Mouse (Mus musculus) kidney, postnatal 36 days (tissue): Measurements from ENCODE around the gene Olfr1441.

Experiments used
- DNase-seq, 2 experiments: peaks; one replicate each; pipeline ENCODE4 v3.0.0; 2021 to 2022; ENCODE audit warnings: mixed read lengths in 2 of 2

The Olfr1441 gene

DNA sequence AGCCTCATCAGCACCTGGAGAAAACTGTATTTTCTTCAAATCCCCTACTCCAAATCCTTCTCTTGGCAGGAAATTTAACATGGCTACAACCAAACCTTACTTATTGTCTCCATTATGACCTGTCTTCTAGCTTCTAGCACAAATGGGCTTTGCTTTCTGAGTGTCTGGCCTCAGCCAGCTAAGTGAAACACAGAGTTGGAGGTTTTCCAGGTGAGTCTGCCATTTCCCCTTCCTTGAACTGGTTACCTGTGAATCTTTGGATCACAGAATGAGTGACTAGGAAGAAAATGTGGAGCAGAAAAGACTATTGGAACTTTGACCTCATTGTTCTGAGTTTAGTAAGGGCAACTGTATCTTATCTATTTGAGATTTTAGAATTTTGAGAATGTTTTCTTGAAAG lies at the start of gene Olfr1441:
Gene Olfr1441 (plus strand): TSS at position 73 of the 400 bp plus-strand sequence.
- peak; percentile 31 to 37 for DNase-seq

DNA sequence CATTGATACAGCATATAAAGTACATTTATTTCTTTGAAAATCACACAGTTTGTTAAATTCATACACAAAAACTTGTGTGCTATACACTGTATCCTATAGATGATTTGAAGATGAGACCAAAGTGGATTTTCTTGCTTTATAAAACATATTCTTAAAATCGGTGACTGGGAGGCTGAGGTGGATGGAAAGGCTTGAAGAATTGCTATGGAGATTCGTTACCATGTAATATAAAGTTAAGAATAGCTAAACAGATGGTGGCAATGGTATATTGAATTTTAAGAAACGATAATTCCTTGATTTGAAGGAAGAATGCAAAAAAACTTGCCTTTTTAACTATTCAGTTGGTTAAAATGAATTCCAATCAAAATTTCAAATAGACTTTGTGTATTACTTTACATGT lies 44.2 kb upstream of the Olfr1441 start:
- DNase-seq = no peak

DNA sequence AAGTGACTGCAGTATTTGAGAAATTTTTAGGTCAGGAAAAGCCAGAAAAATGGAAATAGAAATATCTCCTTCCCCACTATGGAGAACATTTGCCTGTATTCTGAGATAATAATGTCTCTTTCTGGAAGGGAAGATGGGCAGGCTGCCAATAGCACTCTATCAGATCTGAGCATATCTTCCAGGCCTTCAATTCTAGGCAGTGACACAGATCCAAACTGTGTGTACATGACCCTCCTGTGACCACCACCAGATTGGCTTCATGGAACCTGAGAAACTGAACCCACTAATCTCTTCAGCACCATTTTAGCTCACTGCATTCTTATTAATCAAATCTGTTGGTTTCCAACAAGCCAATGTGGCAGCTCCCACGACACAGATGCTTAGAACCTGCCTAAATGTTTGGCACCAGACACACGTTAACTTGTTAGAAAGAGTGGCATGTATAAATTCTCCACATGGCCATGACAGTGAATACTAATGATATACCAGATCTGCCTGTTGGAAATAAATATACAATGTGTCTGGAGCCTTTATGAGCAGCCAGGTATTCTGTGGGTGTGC lies 42.7 kb upstream of the Olfr1441 start:
- no peak for DNase-seq

DNA sequence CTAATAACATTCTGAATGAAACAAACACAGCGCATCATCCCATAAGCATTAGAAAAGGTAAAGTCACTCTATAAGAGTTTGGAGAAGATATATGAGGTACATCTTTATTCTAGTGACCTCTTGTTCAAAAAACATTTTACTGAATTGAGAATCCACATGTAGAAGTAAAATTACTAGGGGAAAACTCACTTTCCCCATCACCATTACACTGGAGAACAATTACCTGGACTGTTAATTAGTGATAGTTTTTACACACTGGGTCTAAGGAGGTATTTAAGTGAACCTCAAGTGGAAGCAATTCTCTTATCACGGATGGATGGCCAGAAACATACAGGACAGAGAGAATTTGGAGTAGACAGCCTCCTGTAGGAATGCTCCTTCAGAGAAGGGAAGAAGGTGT lies 30.3 kb upstream of the Olfr1441 start, which contains the start of gene Olfr1440:
Gene Olfr1440 (plus strand): TSS at position 301 of the 400 bp plus-strand sequence.
- no peak for DNase-seq

DNA sequence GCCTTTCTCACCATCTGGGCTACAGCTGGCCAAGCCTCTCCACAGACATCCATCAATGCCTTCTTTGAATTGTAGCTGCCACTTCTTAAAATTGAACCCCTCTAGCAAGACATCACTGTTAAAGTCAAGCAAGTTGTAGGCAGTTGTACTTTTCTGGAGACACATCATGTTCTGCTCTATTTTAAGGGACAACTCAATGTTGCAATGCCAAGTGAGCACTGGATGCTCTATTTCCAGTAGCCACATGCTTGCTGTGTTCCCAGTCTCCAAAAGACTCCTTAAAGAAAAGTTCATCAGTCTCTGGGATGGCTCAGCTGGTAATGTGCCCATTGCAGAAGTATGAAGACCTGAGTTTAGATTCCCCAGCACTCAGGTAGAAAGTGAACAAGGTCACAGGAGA lies 3.5 kb upstream of the Olfr1441 start:
- DNase-seq = no peak

DNA sequence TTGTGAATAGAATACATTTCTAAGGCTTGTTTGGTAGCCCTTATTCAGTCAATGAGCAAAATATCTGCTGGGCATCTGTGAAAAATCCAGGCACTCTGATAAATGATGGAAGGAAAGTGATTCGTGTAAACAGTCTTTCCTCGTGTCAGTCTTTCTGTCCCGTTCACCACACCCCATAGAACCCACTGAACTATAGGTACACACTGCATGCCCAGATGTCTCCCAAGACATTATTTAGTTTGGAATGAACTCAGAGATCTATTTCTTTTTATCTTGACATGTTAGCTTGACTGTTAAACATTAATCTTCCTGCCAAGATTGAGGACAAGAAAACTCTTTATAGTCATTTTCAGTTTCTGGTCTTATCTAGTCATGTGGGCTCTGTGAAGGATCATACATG lies 1.1 kb downstream of the Olfr1441 start:
- DNase-seq = no peak

DNA sequence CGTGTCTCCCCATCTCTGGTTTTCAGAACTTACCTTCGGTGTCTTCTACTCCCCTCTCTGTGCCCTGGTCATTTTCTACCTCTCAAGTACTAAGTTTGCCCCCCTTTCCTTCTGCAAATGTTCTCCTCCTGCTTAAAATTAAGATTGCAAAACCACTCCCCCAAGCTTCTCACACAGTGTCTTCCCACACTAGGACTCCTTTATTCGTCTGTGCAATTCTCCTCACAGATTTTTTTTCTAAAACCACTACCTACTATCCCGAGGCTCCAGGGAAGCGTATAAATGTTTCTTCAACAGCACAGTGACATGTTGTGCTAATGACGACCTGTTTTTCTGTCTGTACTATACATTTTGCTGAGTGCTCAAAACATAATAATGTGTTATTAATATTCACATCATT lies 3.3 kb downstream of the Olfr1441 start:
- DNase-seq = no peak

DNA sequence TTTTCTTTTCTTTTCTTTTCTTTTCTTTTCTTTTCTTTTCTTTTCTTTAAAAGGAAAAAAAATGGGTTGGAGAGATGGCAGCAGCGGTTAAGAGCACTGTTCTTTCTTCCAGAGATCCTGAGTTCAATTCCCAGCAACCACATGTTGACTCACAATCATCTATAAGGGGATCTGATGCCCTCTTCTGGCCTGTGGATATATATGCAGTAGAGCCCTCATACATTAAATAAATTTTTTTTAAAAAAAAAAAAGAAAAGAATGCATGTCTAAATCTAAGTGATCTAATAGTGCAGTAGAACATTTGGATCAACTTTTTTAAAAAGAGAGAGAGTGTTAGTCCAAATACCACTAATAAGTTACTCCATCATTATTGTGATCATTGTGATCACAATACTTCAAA lies 4.4 kb downstream of the Olfr1441 start:
- no peak for DNase-seq

DNA sequence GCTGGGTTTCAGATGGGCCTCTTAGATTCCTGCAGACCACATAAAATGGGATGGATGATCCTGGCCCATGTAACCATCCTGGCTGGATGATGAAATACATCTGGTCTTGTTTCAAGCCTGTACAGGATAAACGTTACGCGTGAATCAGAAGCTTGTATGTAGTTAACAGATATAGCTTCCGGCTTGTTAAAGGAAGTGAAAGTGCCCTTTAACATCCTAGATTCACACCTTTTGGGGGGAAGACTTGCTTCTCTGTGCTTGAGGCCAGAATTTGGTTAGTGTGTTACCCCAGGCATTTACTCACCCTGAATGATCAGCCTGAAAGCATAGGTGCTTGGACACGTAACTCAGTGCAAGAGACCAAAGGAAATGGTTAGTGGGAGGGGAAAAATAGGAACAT lies 9.9 kb downstream of the Olfr1441 start:
- no peak for DNase-seq

DNA sequence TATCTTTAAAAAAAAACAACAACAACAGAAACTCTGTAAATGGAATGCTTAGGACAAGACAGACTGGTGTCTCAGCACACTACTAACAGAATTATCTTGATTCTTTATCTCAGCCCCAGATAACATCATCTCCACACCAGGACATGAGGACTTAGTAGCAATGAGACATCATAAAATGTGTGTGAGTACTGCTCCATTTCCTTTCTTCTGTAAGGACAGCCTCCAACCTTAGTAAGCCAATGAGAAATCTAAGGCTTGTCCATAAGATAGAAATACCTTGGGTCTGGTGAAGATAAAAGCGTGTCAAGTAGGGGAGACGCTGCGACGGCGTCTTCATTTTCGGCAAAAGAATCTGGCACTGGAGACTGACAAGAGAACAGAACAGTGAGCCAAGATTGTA lies 10.4 kb downstream of the Olfr1441 start, which contains the start of gene Pfpl:
Gene Pfpl (plus strand): TSS at position 301 of the 400 bp plus-strand sequence.
- no peak for DNase-seq

DNA sequence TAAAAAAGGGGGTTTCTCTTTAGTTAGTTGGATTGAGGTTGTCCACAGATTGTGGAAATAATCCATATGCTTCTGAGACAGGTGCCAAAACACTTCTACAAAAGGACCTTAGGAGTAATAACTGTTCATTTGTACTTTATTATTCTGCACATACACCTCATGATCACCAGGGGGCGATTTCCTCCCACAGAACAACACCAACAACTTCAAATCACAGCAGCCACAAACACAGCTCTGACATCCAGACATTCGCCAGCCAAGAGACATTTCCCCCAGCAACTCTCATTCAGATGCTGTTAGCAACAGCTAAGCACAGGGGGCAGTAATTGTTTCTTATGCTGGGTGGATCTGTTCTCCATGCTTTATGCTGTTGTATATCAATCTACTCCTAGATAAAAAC lies 15.8 kb downstream of the Olfr1441 start:
- DNase-seq = peak; percentile 46 to 49

DNA sequence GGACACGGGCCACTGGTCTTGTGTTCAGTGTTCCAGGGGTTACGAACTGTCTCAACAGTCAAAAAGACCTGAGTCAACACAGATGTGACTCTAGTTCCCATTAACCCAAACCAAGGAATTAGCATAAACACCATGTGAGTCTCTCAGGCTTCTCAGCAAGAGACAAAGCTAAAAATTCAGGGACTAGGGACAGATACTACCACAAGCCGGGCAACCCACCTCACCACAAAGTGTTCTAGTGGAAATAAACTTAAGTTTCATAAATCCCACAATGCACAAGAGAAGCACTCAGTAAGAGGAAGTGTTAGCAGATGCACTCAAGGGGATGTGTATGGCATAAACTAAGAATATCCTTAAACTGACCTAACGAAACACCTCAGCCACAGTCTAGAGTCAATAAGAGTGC lies 17.8 kb downstream of the Olfr1441 start:
- DNase-seq = no peak

DNA sequence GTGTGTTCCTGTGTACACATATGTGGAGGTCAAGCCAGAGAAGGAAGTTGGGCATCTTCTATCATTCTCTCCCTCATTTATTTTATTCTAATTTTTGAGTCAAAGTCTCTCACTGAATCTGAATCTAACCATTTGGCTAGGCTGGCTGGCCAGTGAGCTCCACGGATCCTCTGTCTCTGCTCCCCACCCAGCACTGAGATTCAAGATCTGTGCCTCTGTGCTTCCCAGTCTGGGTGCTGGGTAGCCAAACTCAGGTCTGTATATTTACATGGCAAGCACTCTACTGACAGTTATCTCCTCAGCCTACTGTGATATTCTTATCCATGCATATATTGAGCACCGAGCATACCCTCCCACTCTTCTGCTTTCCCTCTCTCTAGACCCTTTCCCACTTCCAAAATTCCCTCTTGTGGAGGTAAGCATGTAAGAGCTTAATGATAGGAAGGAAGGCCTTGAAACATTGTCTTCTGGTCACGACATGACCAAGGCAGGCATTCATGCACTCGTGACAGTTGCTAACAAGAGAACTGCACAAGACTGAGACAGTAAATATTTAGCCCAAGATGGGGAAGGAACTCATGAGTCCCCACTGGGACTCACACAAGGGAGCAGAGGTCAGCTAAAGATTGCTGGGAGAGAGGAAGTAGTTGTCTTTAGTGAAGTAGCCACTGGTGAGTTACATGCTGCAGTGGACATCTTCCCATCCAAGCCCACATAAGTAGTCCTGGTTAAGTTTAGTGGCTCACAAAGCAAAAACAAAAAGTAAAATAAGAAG lies 18.7 kb downstream of the Olfr1441 start:
- DNase-seq = peak in 1 of 2 experiments; percentile 10

DNA sequence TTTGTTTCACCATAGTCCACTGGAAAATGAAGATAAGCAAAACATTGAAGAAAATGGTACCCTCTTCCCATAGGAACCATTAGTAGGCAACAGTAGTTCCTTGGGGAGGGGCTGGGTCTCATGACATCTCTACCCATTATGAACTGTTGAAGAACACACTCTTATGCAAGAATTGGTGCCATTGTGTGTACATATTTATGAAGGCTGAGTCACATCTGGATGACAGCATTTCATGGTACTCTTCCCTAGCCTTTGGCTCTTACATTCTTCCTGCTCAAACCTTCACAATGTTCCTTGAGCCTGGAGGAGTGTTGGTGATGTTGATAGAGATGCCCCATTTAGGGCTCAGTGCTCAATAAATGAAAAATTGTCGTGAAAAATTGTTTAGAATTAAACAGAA lies 22.3 kb downstream of the Olfr1441 start:
- DNase-seq = no peak

DNA sequence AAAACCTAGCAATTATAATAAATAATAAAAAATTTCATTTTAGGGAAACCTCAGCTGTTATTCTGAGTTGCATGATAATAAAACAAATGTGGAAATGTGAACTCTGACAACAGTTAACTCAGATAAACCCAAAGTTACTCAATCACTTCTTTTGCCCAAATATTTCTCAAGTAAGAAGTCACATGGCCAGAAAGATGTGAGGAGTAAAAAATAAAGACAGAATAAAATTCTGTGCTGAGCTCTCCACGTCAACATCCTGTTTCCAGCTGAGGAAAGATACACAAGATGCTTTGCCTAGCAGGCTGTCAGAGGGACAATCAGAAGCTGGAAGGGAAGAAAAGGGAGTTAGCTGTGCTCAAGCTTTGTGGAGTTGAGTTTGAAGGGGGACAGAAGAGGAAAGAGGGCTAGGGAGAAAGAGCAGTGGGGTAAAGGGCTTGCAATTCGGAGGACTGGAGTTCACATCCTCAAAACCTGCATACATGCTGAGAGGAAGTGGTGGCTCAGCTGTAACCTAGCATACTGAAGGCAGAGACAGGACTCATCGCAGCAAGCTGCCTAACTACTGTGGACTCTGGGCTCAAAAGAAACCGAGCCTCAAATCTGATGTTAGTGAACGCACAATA lies 23.0 kb downstream of the Olfr1441 start:
- no peak for DNase-seq

DNA sequence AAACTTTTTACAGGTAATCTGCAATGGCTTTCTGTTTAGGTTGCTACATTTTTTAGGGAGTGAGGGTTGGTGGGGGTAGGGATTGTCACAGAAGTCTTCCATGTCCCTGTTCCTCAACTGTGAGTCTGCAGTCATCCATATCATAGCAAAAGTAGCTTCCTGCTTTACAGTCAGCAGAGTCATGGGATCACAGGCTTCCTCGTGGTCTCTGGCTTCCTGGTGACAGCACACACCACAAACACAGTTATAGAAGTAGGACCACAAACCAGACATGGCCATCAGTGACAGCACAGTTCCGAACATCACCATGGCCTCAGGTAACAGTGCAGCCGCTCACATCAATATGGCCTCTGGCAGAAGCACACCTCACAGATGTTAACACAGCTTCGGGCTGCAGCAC lies 25.3 kb downstream of the Olfr1441 start:
- no peak for DNase-seq

DNA sequence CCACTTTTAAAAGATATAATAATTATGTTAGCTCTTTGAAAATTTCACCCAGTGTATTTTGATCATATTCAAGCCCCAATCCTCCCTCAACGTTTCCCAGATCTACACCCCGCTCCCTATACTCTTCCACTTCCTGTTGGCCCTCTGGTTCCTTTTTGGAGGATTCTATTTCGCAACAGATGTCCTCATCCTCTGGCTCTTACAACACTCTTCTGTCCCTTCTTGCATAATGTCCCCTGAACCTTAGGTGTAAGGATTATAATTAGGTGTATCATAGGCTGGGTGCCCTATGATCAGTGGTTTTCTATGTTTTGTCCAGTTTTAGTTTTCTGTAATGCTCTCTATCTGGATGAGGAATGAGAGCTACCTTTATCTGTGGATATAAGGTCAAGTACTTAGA lies 27.8 kb downstream of the Olfr1441 start:
- no peak for DNase-seq

DNA sequence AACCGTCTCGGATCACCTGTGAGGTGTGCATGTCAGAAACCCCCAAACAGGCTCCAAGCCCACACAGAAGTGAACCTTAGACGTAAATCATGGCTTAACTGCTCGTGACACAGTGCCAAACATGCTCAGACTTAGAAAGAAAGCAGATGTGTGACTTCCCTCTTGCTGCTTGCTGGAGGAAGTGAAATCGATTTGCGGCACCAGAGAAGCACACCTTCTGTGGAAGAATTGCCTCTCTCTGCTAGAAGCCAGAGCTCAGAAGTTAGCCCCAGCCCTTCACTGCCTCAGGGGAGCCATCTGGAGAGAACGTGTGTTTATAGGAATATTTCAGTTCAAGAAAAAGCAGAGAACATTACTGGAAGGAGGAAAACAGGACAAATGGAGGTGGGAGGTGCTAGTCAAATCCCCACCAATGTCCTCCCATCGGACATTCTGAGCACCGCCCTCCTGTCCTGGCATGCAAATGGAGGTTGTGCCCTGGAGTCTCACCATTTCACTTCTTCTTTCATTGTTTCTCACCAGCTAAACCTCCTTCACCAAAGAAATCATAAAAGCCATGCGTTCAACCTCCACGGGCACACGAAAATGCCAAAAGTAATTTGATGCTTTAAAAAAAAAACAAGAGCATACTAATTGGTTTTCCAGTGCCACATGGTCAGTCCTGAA lies 40.3 kb downstream of the Olfr1441 start:
- peak in 1 of 2 experiments; percentile 30 for DNase-seq

DNA sequence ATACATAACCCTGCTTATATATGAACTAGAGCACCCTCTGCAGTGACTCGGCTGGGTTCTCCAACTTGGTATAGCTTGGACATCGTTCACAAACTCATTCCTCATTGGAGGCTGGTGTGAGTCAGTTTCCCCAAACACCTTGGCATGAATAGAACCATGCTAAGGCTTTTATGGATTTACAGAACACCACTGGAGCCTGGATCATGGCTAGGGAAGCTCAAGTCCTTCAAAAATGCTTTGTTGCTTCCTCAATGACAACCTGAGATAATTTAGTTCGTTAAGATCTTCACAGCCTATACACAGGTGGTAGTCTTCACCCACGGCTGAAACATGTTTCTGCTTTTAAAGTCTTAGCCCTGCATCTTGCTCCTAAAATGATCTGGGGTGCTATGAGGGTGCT lies 42.3 kb downstream of the Olfr1441 start:
- no peak for DNase-seq

DNA sequence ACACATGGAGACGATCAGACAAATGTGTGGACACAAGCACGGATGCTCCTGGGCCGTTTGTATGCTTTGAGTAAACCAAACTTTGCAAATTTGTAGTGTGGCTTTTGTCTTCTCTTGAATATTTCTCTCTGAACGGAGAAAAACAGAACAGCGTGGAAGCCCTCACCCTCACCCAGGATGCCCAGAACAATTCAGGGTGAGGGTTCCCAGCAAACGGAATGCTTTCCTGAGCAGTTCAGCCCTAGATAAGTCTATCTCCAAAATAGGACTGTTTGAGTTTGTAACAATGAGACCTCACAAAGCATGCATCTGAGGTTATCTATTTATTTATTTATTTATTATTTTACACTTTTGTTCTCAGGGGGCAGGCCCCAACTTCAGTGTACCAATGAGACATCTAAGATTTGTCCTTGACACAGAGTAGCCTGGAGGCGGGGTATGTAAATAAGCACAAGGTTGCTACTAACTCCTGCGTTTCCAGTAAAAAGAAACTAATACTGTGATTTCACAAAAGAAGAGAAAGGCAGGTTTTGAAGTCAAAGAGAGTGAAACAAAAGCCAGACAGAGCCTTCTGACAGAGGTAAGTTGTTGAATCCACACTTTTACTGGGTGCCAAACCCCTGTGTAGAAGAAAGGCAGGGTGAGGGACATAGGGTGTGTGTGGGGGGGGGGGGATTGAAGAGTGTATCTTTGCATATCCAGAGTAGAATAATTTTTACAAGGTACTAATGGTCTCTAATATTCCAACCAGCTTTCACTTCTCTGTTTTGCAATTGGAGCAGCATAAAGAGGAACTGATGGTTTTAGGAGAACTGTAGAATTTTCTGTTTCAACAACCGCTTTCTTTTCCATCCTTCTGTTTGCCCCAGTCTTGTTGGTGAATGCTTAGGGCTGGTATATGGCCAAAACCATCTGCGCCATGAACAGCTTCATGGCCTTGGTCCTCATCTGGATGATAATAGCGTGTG lies 43.3 kb downstream of the Olfr1441 start, which contains the start of gene Mpeg1:
Gene Mpeg1 (plus strand): TSS at position 498 of the 968 bp plus-strand sequence.
- DNase-seq = no peak

DNA sequence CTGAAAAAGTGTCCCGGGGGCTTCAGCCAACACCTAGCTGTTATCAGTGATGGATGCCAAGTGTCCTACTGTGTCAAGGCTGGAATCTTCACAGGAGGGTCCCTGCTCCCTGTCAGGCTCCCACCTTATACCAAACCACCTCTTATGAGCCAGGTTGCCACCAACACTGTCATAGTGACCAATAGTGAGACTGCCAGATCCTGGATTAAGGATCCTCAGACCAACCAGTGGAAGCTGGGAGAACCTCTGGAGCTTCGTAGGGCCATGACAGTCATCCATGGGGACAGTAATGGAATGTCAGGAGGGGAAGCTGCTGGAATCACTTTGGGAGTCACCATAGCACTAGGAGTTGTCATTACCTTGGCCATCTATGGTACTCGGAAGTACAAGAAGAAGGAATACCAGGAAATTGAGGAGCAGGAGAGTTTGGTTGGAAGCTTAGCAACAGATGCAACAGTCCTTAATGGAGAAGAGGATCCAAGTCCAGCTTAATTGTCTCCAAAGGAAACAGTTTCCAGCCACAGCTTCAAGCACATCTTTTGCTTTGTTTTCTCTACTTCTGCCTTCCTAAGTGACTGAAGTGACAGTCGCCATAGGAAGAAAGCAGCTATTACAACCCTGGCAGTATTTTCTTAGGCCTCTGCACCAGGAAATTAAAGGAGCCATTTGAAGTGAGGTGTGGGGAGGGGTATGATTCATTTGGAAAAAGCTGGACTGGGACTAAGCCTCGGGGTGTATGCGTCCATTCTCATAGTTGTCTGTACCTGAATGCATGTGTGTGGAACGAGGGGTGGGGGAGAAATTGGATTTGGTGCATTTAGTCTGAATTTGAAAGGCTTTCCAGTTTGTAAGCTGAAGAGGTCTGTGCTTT lies 45.9 kb downstream of the Olfr1441 start:
- no peak for DNase-seq
